Mouse (Mus musculus) stomach, postnatal 0 days (tissue): Measurements from ENCODE around the gene Ddx19b. TPM values are rescaled to one million over a fixed set of nuclear protein-coding genes. Genes with fewer than 3 reads are reported as not detected.
"Not testable (repeated sequence)": the region's sequence is repeated elsewhere in the genome, so short reads cannot be mapped to it uniquely, and the experiment has no call there.

Experiments used
- ATAC-seq: fragments of 200-750 bp; cut with Nextera tagmentation; 2 replicates; pipeline ENCODE4 v1.8.0; 2017; ENCODE audit not compliant: low FRiP score, low TSS enrichment
- DNase-seq: peaks from one replicate; pipeline ENCODE4 v3.0.0-alpha.2; 2016; ENCODE audit warnings: low spot score
- H3K27ac ChIP-seq: fragments of 300-500 bp; sonication (generic); replicated peaks from 2 replicates; pipeline ENCODE4 v1.5.1; 2014; ENCODE audit warnings: mild to moderate bottlenecking, control low read depth
- H3K27me3 ChIP-seq: fragments of 300-500 bp; sonication (generic); 2 replicates; pipeline ENCODE4 v1.6.1; 2014; ENCODE audit warnings: low read length; ENCODE audit not compliant: control insufficient read depth, insufficient read depth
- H3K36me3 ChIP-seq: fragments of 300-500 bp; sonication (generic); 2 replicates; pipeline ENCODE4 v1.6.1; 2014; ENCODE audit warnings: low read length, mixed read lengths; ENCODE audit not compliant: control insufficient read depth, insufficient read depth
- H3K4me1 ChIP-seq: fragments of 300-500 bp; sonication (generic); replicated peaks from 2 replicates; pipeline ENCODE4 v1.6.1; 2014; ENCODE audit warnings: antibody characterized with exemption; ENCODE audit not compliant: control insufficient read depth, insufficient read depth
- H3K4me2 ChIP-seq: fragments of 300-500 bp; sonication (generic); replicated peaks from 2 replicates; pipeline ENCODE4 v1.6.1; 2014; ENCODE audit warnings: low read depth, mild to moderate bottlenecking, control low read depth, moderate library complexity
- H3K4me3 ChIP-seq: fragments of 300-500 bp; sonication (generic); 2 replicates; pipeline ENCODE4 v1.5.1; 2014; ENCODE audit warnings: low read depth, low read length, control low read depth
- H3K9ac ChIP-seq: fragments of 300-500 bp; sonication (generic); 2 replicates; pipeline ENCODE4 v1.6.1; 2014; ENCODE audit warnings: mild to moderate bottlenecking, low read length, control low read depth, mixed read lengths
- H3K9me3 ChIP-seq: fragments of 300-500 bp; sonication (generic); 2 replicates; pipeline ENCODE4 v1.6.1; 2016; ENCODE audit warnings: low read length; ENCODE audit not compliant: control insufficient read depth
- CTCF ChIP-seq: IDR thresholded peaks from 2 replicates; pipeline ENCODE4 v1.5.1; 2016; ENCODE audit warnings: antibody characterized with exemption, low read depth, mild to moderate bottlenecking, moderate library complexity
- EP300 ChIP-seq: optimal IDR thresholded peaks from 2 replicates; pipeline ENCODE3; 2016; ENCODE audit warnings: antibody characterized with exemption
- WGBS: fragments of 180-500 bp; shearing (Covaris S2); extraction: QIAGEN DNeasy Blood & Tissue Kit; methylation state at CpG from one replicate; pipeline ENCODE4 v1.1.7; 2014; 5-methylcytosine and 5-hydroxymethylcytosine counted together
- polyA plus RNA-seq: library from polyadenylated mRNA; unstranded; fragments of >200 nt; fragmentation: Nextera tagmentation; extraction: Ambion mirVana; gene quantifications from 2 replicates; pipeline ENCODE4 v1.2.1, GENCODE M21; 2015

Ddx19b gene
- polyA plus RNA-seq, 1 experiment from 2014 or later, result 4.8 TPM

DNA sequence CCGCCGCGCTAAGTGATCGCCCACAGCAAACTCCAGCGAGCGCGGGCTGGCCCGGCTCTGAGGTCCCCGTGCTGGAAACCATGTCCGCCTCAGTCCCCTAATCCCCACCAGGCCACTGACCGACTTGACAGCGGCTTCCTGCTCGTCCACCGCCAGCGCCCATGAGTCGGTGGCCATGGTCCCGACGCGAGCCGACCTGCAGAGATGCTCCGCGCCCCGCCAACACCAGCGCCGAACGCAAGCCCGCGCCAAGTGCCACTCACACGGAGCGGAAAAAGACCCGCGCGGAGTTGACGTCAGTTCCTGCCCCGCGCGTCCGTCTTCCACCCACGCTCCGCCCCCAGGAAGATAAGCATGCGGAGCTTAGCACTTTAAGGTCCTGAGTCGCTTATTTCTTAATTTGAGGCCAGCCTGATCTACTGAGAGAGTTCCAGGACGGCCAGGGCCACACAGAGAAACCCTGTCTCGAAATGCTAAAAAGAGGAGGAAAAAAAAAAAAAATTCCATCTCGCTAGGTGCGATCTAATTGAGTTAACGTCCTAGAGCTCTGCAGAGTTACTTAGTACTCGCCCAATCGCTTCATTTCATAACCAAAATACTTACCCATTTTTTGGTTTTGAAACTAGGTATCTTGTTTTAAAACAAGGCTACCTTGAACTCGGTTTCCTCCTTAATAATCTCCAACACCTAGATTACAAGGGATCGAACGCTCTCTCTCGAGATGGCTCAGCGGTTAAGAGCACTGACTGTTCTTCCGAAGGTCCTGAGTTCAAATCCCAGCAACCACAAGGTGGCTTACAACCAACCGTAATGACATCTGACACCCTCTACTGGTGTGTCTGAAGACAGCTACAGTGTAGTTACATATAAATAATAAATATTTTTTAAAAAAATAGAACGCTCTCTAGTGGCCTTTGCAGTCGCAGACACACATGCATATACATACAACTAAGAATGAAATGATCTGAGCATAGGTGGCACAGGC, 33.7 kb downstream of the Ddx19b start, which contains the start of gene Ddx19a:
Gene Ddx19a, minus strand, starts transcription at position 254 of the 985 bp plus-strand sequence.
- H3K9ac ChIP-seq, result peak within 1 kb of the TSS; percentile 88
- TF ChIP-seq EP300 (no peak), CTCF (peak; percentile 55)
- H3K4me1 ChIP-seq, result no peaks in the 10 kb centered on the region
- peak within 1 kb of the TSS; percentile 73 for H3K4me2 ChIP-seq
- DNase-seq (peak; percentile 91), ATAC-seq (peak; percentile 94)
- H3K9me3 ChIP-seq, result no peaks in the 10 kb centered on the region
- no peaks in the 10 kb centered on the region for H3K36me3 ChIP-seq
- no peaks in the 10 kb centered on the region for H3K27me3 ChIP-seq
- H3K27ac ChIP-seq, result peak within 1 kb of the TSS; percentile 84
- 3% methylated on average over 58 of the region's 58 CpGs for WGBS
- H3K4me3 ChIP-seq, result peak within 1 kb of the TSS; percentile 89

DNA sequence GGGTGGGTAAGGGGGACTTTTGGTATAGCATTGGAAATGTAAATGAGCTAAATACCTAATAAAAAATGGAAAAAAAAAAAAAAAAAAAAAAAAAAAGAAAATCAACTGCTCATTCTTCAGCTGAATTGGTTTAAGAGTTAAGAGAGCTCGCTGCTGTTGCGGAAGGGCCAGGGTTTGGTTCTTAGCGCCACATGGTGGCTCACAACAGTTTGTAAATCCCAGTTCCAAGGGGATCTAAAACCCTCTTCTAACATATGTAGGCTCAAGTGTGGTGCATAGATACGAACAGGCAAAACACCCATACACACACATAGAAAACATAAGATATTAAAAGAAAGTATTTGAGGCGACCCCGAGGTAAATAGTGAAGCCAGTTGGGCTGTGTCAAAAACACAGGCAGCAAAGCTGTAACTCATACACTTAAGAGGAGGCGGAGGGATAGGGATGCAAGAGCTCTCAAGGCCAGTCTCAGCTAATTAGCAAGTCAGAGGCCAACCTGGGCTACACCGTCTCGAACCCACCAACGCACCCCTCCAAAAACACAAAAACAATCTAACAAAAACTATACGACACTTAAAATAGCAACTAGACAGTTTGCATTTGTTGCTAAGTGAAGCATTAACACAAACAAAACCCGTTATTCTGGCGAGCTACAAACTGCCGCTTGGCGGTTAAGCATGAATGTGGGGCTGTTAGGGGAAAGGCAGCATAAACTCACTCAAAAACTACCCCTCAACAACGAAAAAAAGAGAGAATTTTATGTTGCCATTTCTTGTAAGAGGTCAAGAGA, 34.7 kb downstream of the Ddx19b start:
- Histone ChIP-seq H3K4me2 (peak overlapping the region; percentile 73), H3K4me3 (peak overlapping the region; percentile 89), H3K9ac (peak overlapping the region; percentile 88), H3K27me3 (no peaks in the 10 kb centered on the region), H3K4me1 (no peaks in the 10 kb centered on the region), H3K36me3 (no peaks in the 10 kb centered on the region; the same call in 1 of the 2 replicates), H3K27ac (peak overlapping the region; percentile 84), H3K9me3 (no peaks in the 10 kb centered on the region)
- WGBS, result 30% methylated on average over 16 of the region's 16 CpGs
- DNase-seq, result no peak
- TF ChIP-seq CTCF (no peak), EP300 (no peak)
- ATAC-seq, result no peak

DNA sequence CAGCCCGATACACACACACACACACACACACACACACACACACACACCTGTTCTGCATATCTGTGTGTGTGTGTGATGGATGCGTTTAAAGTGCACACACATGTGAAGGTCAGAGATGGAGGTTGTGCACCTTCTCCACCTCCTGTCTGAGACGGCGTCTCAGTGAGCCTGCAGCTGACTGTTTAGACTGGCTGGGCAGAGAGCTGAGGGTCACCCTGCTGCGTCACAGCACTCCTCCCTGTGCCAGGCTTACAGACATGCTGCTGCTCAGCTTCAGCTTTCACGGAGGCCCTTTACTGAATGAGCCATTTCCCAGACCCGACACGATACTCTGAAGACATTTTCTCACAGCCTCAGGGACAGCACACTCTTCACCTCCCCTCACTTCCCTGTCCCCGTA, 41.5 kb downstream of the Ddx19b start:
- Histone ChIP-seq H3K4me3 (no peak overlapping the region), H3K27me3 (no peaks in the 10 kb centered on the region), H3K4me1 (no peaks in the 10 kb centered on the region), H3K36me3 (peaks cover 28% of the 10 kb centered on the region), H3K9ac (no peak overlapping the region), H3K4me2 (no peak overlapping the region), H3K9me3 (no peaks in the 10 kb centered on the region), H3K27ac (no peak overlapping the region)
- WGBS, result 85% methylated on average over 9 of the region's 9 CpGs
- ATAC-seq, result no peak
- no peak for DNase-seq
- TF ChIP-seq CTCF, result no peak
- TF ChIP-seq EP300, result no peak

DNA sequence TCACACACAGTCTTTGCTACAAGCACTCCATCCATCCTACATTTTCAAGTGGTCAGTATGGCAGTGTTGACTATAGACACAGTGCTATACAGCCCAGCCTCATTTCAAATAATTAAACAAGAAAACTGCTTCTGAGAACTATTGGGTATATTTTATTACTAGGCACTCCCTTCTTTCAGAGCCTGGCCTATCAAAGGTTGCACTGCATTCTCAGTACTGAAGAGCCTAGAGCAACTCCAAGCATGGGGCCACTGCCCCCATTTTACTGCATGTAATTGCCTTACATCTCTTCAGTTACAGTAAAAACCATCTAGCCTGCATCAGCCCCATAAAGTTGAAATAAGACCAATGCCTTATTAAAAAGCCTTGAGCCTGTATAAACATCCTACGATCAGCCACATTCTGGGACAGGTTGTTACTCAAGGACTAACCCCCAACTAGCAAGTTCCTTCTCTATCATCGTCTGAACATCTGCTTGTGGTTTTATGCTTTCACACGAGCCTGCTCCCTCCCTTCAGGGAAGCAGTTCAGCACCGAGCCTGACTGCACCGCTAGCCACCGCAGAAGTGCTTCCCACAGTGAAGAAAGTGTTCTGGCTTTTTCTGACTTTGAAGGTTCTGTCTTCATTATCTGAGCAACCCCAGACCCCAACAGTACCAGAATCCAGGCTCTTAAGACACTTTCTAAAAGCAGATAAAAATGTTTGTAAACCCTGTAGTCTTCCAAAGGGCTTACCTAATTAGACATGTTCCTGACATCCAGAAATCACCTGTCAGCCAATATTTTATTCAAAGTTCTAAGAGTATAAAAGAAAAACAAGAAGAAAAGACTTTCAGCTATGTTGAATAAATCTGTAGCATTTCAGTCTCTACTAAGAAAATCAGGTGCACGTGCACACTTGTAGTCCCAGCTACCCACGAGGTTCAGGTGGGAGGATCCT, 43.5 kb downstream of the Ddx19b start:
- Histone ChIP-seq H3K4me3 (no peak overlapping the region), H3K27ac (no peak overlapping the region), H3K9me3 (no peaks in the 10 kb centered on the region), H3K27me3 (no peaks in the 10 kb centered on the region), H3K9ac (no peak overlapping the region), H3K36me3 (peaks cover 33% of the 10 kb centered on the region), H3K4me1 (no peaks in the 10 kb centered on the region), H3K4me2 (no peak overlapping the region)
- DNase-seq, result no peak
- TF ChIP-seq CTCF, result no peak
- no peak for TF ChIP-seq EP300
- 83% methylated on average over 8 of the region's 8 CpGs for WGBS
- no peak for ATAC-seq

DNA sequence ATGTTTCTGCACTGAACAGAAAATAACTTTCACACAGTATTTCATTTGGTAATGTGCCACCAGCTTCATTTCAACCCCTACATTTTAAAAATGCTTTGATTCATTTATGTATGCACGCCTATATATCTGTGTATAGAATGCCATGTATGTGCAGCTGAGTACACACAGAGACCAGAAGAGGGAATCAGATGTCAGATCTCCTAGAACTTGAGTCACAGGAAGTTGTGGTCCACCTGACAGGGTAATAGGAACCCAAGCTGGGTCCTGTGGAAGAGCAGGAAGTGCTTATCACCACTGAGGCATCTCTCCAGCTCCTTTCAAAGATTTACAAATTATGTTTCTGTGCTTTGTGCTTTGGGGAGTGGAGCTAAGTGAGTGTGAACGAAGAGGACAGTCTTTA, 50.2 kb downstream of the Ddx19b start:
- H3K9me3 ChIP-seq, result no peaks in the 10 kb centered on the region
- H3K27me3 ChIP-seq, result no peaks in the 10 kb centered on the region
- H3K4me2 ChIP-seq, result no peak overlapping the region
- DNase-seq (no peak), ATAC-seq (no peak)
- H3K27ac ChIP-seq, result no peak overlapping the region
- no peak overlapping the region for H3K9ac ChIP-seq
- no peak overlapping the region for H3K4me3 ChIP-seq
- H3K4me1 ChIP-seq, result no peaks in the 10 kb centered on the region
- TF ChIP-seq CTCF (no peak), EP300 (no peak)
- WGBS, result 85% methylated on average over 2 of the region's 2 CpGs
- peaks cover 17% of the 10 kb centered on the region; the same call in 1 of the 2 replicates for H3K36me3 ChIP-seq

DNA sequence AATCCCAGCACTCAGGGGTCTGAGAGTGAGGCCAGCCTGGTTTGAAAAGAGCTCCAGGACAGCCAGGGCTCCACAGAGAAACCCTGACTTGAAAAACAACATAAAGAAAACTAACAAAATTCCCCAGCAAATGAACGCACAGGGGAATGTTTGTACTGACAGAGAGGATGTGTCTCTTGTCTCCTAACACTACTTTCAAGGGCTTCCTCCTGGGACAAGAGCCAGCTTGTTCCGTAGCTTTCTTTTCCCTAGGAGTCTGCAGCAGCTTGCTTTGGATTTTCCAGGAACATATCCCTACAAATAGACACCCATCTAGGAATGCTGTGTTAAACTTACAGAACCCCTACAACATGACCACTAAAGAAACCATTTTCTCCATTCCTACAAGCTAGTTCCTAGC, 53.6 kb downstream of the Ddx19b start:
- H3K36me3 ChIP-seq, ATAC-seq, H3K27ac ChIP-seq, DNase-seq, H3K9ac ChIP-seq, H3K4me2 ChIP-seq, H3K27me3 ChIP-seq, H3K9me3 ChIP-seq, H3K4me3 ChIP-seq, H3K4me1 ChIP-seq: not testable (repeated sequence)
- WGBS, result 56% methylated on average over 2 of the region's 2 CpGs

DNA sequence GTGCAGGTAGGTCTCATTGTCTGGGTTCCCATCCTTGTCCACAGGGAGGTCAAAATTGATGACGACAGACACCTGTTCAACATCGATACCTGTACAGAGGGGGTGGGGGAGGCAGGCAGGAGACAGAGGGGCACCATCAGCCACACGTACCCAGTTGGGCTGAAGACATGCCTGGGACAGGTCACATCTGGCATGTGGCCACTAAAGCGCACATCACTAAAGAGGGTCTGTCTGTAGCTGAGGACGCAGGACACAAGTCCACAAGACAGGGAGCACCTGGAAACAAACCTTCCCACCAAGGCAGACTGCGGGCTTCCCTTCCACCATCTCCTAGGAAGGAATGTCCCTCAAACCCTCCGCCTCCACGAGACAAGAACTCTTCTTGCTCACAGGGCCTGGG, 55.0 kb downstream of the Ddx19b start:
- peak; percentile 47; the same call in 1 of the 2 replicates for ATAC-seq
- 92% methylated on average over 8 of the region's 8 CpGs for WGBS
- H3K9ac ChIP-seq, H3K27ac ChIP-seq, H3K9me3 ChIP-seq, H3K4me3 ChIP-seq, H3K4me1 ChIP-seq, H3K27me3 ChIP-seq, H3K36me3 ChIP-seq, DNase-seq, H3K4me2 ChIP-seq: not testable (repeated sequence)
